Mouse (Mus musculus) sigmoid colon, adult 10 weeks (tissue): ENCODE data around the gene Tmem147. TPM values are rescaled to one million over a fixed set of nuclear protein-coding genes. Genes with fewer than 3 reads are reported as not detected.

ENCODE experiments used
- polyA plus RNA-seq: library from polyadenylated mRNA; stranded (reverse); fragments of 350-450 nt; fragmentation: Illumina TruSeq; extraction: RNeasy Lipid Tissue Mini Kit (QIAGEN cat#74804); gene quantifications from one replicate; pipeline ENCODE4 v1.2.3, GENCODE M21; 2014; ENCODE audit warnings: low read depth, low replicate concordance

Tmem147 gene
- 7.3 TPM for polyA plus RNA-seq

GRCm38 (mm10) chr7:30729396-30730063, at the start of gene Tmem147:
Tmem147 (minus strand) TSS chr7:30729540.

GRCm38 (mm10) chr7:30763456-30763855, 34.1 kb upstream of the Tmem147 start, which contains the start of gene Dmkn:
Dmkn (plus strand) TSS chr7:30763756.

GRCm38 (mm10) chr7:30751086-30751669, 21.8 kb upstream of the Tmem147 start, which contains the start of gene Sbsn:
Sbsn (plus strand) TSS chr7:30751471.

GRCm38 (mm10) chr7:30743617-30744016, 14.3 kb upstream of the Tmem147 start, which contains the start of gene Gapdhs:
Gapdhs (minus strand) TSS chr7:30743681.

GRCm38 (mm10) chr7:30711942-30712341, 17.4 kb downstream of the Tmem147 start, which contains the start of gene Atp4a:
Atp4a (plus strand) TSS chr7:30712209.

GRCm38 (mm10) chr7:30698589-30698988, 30.8 kb downstream of the Tmem147 start, which contains the start of gene 2200002J24Rik:
2200002J24Rik (plus strand) TSS chr7:30698926.

Other genes starting within 250 kb of the Tmem147 start
- not detected for gene Prodh2, start 235.9 kb downstream of the Tmem147 start, polyA plus RNA-seq
- gene Arhgap33, start 194.5 kb downstream of the Tmem147 start, polyA plus RNA-seq, result 0.54 TPM
- 35.6 TPM for gene Hspb6, start 177.4 kb downstream of the Tmem147 start, polyA plus RNA-seq
- gene Proser3, start 177.2 kb downstream of the Tmem147 start, polyA plus RNA-seq, result 2.2 TPM
- gene Lin37, start 169.7 kb downstream of the Tmem147 start, polyA plus RNA-seq, result 3.1 TPM
- gene U2af1l4, start 166.2 kb downstream of the Tmem147 start, polyA plus RNA-seq, result 9.0 TPM
- gene Gm49396, start 166.2 kb downstream of the Tmem147 start, polyA plus RNA-seq, result 6.2 TPM
- gene Psenen, start 165.9 kb downstream of the Tmem147 start, polyA plus RNA-seq, result 28.7 TPM
- gene Igflr1, start 164.1 kb downstream of the Tmem147 start, polyA plus RNA-seq, result not detected
- gene Kmt2b, start 140.8 kb downstream of the Tmem147 start, polyA plus RNA-seq, result 9.5 TPM
- not detected for gene Zbtb32, start 130.6 kb downstream of the Tmem147 start, polyA plus RNA-seq
- not detected for gene Upk1a, start 116.7 kb downstream of the Tmem147 start, polyA plus RNA-seq
- 1,311 TPM for gene Cox6b1, start 103.4 kb downstream of the Tmem147 start, polyA plus RNA-seq
- not detected for gene Etv2, start 93.7 kb downstream of the Tmem147 start, polyA plus RNA-seq
- not detected for gene Rbm42, start 79.2 kb downstream of the Tmem147 start, polyA plus RNA-seq
- gene Haus5, start 64.5 kb downstream of the Tmem147 start, polyA plus RNA-seq, result 3.0 TPM
- gene Pmis2, start 57.9 kb downstream of the Tmem147 start, polyA plus RNA-seq, result not detected
- gene 2200002J24Rik, start 30.6 kb downstream of the Tmem147 start, polyA plus RNA-seq, result not detected
- not detected for gene Atp4a, start 17.3 kb downstream of the Tmem147 start, polyA plus RNA-seq
- gene Gapdhs, start 14.1 kb upstream of the Tmem147 start, polyA plus RNA-seq, result not detected
- gene Sbsn, start 21.9 kb upstream of the Tmem147 start, polyA plus RNA-seq, result 0.69 TPM
- gene Dmkn, start 34.2 kb upstream of the Tmem147 start, polyA plus RNA-seq, result 2.5 TPM
- not detected for gene Krtdap, start 58.4 kb upstream of the Tmem147 start, polyA plus RNA-seq
- gene Ffar2, start 94.2 kb upstream of the Tmem147 start, polyA plus RNA-seq, result 11.9 TPM
- gene Ffar3, start 126.6 kb upstream of the Tmem147 start, polyA plus RNA-seq, result not detected
- 0.91 TPM for gene Ffar1, start 132.0 kb upstream of the Tmem147 start, polyA plus RNA-seq
- 9.5 TPM for gene Cd22, start 150.8 kb upstream of the Tmem147 start, polyA plus RNA-seq
- gene Mag, start 185.3 kb upstream of the Tmem147 start, polyA plus RNA-seq, result not detected
- gene Hamp2, start 195.1 kb upstream of the Tmem147 start, polyA plus RNA-seq, result not detected
- not detected for gene Hamp, start 214.5 kb upstream of the Tmem147 start, polyA plus RNA-seq
- 38.3 TPM for gene Usf2, start 227.3 kb upstream of the Tmem147 start, polyA plus RNA-seq
- gene Lsr, start 243.9 kb upstream of the Tmem147 start, polyA plus RNA-seq, result 6.1 TPM
- gene Fam187b, start 244.2 kb upstream of the Tmem147 start, polyA plus RNA-seq, result 5.0 TPM